Mouse (Mus musculus) liver, postnatal 0 days (tissue): ENCODE results near the gene Agap3.

Experiments used
- CTCF ChIP-seq: sonication (generic); IDR thresholded peaks from 2 replicates; pipeline ENCODE4 v1.5.1; 2016; ENCODE audit warnings: antibody characterized with exemption, low read depth
- EP300 ChIP-seq: IDR thresholded peaks from 2 replicates; pipeline ENCODE4 v1.6.1; 2016; ENCODE audit warnings: antibody characterized with exemption, low read depth, mild to moderate bottlenecking

- TF ChIP-seq CTCF (no peak), EP300 (no peak)
Measured at GRCm38 (mm10) chr5:24492546-24493285, 40.7 kb downstream of the Agap3 start.
